Mouse (Mus musculus) left cerebral cortex, adult 9 months (tissue): ENCODE results near the gene Gpi1.
"Not testable (repeated sequence)": the region's sequence is repeated elsewhere in the genome, so short reads cannot be mapped to it uniquely, and the experiment has no call there.

Experiments used
- DNase-seq, 2 experiments: peaks; one replicate each; pipeline ENCODE4 v3.0.0; 2022; ENCODE audit warnings: low spot score in 2 of 2

The Gpi1 gene

GRCm38 (mm10) chr7:34183794-34184193 is 46.3 kb downstream of the Gpi1 start:
- DNase-seq: no peak

- DNase-seq: no peak
Observed at GRCm38 (mm10) chr7:34183356-34183755, 46.8 kb downstream of the Gpi1 start.

GRCm38 (mm10) chr7:34176241-34176640 is 53.9 kb downstream of the Gpi1 start:
- not testable (repeated sequence) for DNase-seq

- DNase-seq: no peak
Observed at GRCm38 (mm10) chr7:34172251-34172650, 57.9 kb downstream of the Gpi1 start.

- DNase-seq: no peak
Observed at GRCm38 (mm10) chr7:34169454-34169853, 60.7 kb downstream of the Gpi1 start, which contains the start of gene Uba2. TSS of gene Uba2 (minus strand) at chr7:34169599.

- peak; percentile 82 to 93 for DNase-seq
Observed at GRCm38 (mm10) chr7:34168470-34169251, 61.5 kb downstream of the Gpi1 start.

GRCm38 (mm10) chr7:34167766-34168469 is 62.2 kb downstream of the Gpi1 start:
- peak in 1 of 2 experiments; percentile 26 for DNase-seq

- DNase-seq: no peak
Observed at GRCm38 (mm10) chr7:34166850-34167249, 63.3 kb downstream of the Gpi1 start.

- DNase-seq: no peak
Observed at GRCm38 (mm10) chr7:34165999-34166398, 64.1 kb downstream of the Gpi1 start.

- no peak for DNase-seq
Observed at GRCm38 (mm10) chr7:34164671-34165070, 65.5 kb downstream of the Gpi1 start.

- DNase-seq: no peak
Observed at GRCm38 (mm10) chr7:34159167-34159566, 71.0 kb downstream of the Gpi1 start.

- no peak for DNase-seq
Observed at GRCm38 (mm10) chr7:34157994-34158393, 72.1 kb downstream of the Gpi1 start.
